Mouse (Mus musculus) midbrain, embryonic 13.5 days (tissue): ENCODE results near the gene Gclc. TPM values are rescaled to one million over a fixed set of nuclear protein-coding genes. Genes with fewer than 3 reads are reported as not detected.
A peak's percentile ranks its signal among the peaks of the same experiment; 100 is the strongest.

Experiments used
- ATAC-seq: fragments of 200-750 bp; cut with Nextera tagmentation; 2 replicates; pipeline ENCODE4 v1.8.0; 2017; ENCODE audit warnings: mild to moderate bottlenecking, moderate TSS enrichment, moderate library complexity
- H3K27ac ChIP-seq: fragments of 300-500 bp; sonication (generic); 2 replicates; pipeline ENCODE4 v1.5.1; 2015; ENCODE audit warnings: inconsistent platforms, mild to moderate bottlenecking, moderate library complexity
- H3K27me3 ChIP-seq: fragments of 300-500 bp; sonication (generic); 2 replicates; pipeline ENCODE4 v1.6.1; 2015; ENCODE audit warnings: mild to moderate bottlenecking, inconsistent platforms
- H3K36me3 ChIP-seq: fragments of 300-500 bp; sonication (generic); 2 replicates; pipeline ENCODE4 v1.6.1; 2015; ENCODE audit warnings: mild to moderate bottlenecking, inconsistent platforms
- H3K4me1 ChIP-seq: fragments of 300-500 bp; sonication (generic); replicated peaks from 2 replicates; pipeline ENCODE4 v1.6.1; 2015; ENCODE audit warnings: inconsistent platforms
- H3K4me2 ChIP-seq: fragments of 300-500 bp; sonication (generic); replicated peaks from 2 replicates; pipeline ENCODE4 v1.6.1; 2015; ENCODE audit warnings: moderate library complexity, mild to moderate bottlenecking, inconsistent platforms
- H3K4me3 ChIP-seq: fragments of 300-500 bp; sonication (generic); replicated peaks from 2 replicates; pipeline ENCODE4 v1.5.1; 2015; ENCODE audit warnings: mild to moderate bottlenecking, inconsistent platforms
- H3K9ac ChIP-seq: fragments of 300-500 bp; sonication (generic); replicated peaks from 2 replicates; pipeline ENCODE4 v1.6.1; 2015; ENCODE audit warnings: mild to moderate bottlenecking, inconsistent platforms
- H3K9me3 ChIP-seq: fragments of 300-500 bp; sonication (generic); 2 replicates; pipeline ENCODE4 v1.6.1; 2016; ENCODE audit warnings: mild to moderate bottlenecking, inconsistent platforms
- WGBS: fragments of 180-500 bp; shearing (Covaris S2); methylation state at CpG from one replicate; pipeline ENCODE4 v1.1.7; 2015; 5-methylcytosine and 5-hydroxymethylcytosine counted together
- polyA plus RNA-seq: library from polyadenylated mRNA; unstranded; fragments of >200 nt; fragmentation: Nextera tagmentation; extraction: Ambion mirVana; gene quantifications from 2 replicates; pipeline ENCODE4 v1.2.1, GENCODE M21; 2015

Gclc gene
- polyA plus RNA-seq, 1 experiment from 2014 or later: 16.8 TPM

DNA sequence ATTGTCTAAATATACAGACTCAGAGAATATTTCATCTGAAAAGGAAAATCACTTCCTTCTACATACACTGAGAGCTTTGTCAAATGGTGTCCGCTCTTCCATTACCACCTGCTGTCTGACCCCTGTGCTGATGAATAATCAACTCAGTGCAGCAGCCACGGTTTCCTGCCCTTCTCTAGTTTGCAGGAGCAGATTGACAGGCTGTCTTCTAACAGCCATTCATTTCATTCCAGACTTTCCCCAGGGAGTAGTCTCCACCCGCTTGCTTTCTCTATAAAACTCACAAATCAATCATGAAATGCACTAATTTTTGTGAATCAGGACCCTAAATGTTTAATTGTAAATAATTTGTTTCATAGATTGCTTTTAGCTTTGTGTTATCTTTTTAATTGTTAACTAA lies 39.5 kb downstream of the Gclc start:
- WGBS: 31% methylated on average over 3 of the region's 3 CpGs
- Histone ChIP-seq H3K9me3 (no peaks in the 10 kb centered on the region), H3K27ac (no peak overlapping the region), H3K9ac (no peak overlapping the region), H3K4me3 (no peak overlapping the region), H3K4me2 (no peak overlapping the region), H3K36me3 (peaks cover 38% of the 10 kb centered on the region), H3K4me1 (peaks cover 5% of the 10 kb centered on the region; the same call in 1 of the 2 replicates), H3K27me3 (no peaks in the 10 kb centered on the region)
- no peak for ATAC-seq

DNA sequence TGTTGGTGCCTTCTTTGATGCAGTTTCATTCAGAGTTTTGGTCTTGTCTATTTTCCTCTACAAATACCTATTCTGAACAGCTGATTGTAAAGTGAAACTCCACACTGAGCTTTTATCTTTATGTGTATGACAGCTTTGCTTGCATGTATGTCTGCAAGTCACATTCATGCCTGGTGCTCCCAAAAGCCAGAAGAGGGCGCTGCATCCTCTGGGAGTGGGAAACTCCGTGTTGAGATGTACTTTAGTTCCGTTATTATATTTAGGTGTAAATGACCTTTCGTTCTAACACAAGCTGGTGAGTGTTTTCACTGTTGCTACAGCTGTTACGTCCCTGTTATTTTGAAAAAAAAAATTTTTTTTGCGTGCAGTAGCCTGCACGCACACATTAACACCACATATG lies 48.1 kb downstream of the Gclc start:
- no peaks in the 10 kb centered on the region for H3K36me3 ChIP-seq
- H3K9ac ChIP-seq: no peak overlapping the region
- ATAC-seq: no peak
- no peaks in the 10 kb centered on the region for H3K27me3 ChIP-seq
- WGBS: 56% methylated on average over 7 of the region's 7 CpGs
- no peak overlapping the region for H3K4me3 ChIP-seq
- H3K4me2 ChIP-seq: no peak overlapping the region
- no peak overlapping the region for H3K27ac ChIP-seq
- peaks cover 5% of the 10 kb centered on the region; the same call in 1 of the 2 replicates for H3K4me1 ChIP-seq
- no peaks in the 10 kb centered on the region for H3K9me3 ChIP-seq

DNA sequence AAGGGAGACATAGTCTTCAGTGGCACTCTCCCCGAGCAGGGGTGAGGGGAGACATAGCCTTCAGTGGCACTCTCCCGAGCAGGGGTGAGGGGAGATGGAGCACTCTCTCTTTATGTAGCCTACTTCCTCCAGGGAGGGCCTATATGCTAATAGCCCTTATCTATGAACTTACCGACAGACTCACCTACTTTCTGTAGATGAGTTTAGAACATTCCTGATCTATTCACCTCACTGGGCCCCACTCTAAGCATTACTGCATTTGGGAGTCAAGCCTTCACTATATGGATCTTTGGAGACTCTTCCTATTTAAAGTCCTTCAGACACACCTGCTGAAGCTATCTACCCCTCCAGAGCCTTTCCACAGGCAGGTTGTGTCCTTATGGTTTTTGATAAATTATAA lies 52.1 kb downstream of the Gclc start:
- Histone ChIP-seq H3K4me1 (peaks cover 5% of the 10 kb centered on the region; the same call in 1 of the 2 replicates), H3K27me3 (no peaks in the 10 kb centered on the region), H3K27ac (no peak overlapping the region), H3K4me3 (no peak overlapping the region), H3K9ac (peak overlapping the region; percentile 51; the same call in 1 of the 2 replicates), H3K36me3 (no peaks in the 10 kb centered on the region), H3K9me3 (no peaks in the 10 kb centered on the region), H3K4me2 (peak overlapping the region; percentile 47)
- 38% methylated on average over 3 of the region's 3 CpGs for WGBS
- ATAC-seq: peak; percentile 62

DNA sequence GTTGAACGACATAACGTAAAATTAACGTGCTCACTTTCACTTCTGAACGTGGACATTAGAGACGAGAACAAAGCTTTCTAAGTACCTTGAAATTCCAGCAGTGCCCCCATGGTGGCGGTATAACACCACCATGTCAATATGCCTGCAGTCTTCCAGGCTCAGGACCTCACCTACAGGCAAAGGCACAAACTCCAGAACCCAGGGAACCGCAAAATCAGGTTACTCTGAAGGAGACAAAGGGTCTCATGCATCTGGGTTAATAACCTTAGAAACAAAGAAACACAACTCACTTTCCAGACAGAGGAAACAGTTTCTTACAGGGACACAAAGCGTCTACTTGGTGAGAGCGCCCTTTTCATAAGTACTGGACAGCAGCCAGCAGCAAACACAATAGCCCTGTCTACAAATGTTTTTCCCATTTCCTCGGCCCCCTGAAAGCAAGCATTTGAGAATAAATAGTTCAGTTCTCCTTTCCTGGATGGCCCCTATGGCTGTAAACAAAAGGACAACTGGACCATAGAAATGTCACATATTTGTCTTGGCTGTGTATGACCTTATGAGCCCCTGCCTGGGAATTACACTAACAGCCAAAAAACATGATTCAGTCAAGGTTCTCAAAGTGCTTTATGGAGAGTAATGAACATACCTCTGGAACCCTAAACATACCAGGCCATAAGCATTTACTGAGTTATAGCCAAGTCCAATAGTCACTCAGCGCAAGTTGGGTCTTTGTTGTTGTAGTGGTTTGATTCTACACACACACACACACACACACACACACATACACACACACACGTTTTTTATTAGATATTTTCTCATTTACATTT lies 52.7 kb downstream of the Gclc start:
- H3K4me3 ChIP-seq: no peak overlapping the region
- no peak overlapping the region for H3K27ac ChIP-seq
- H3K27me3 ChIP-seq: no peaks in the 10 kb centered on the region
- H3K9me3 ChIP-seq: no peaks in the 10 kb centered on the region
- peak overlapping the region; percentile 47 for H3K4me2 ChIP-seq
- WGBS: 18% methylated on average over 12 of the region's 12 CpGs
- peak; percentile 94 for ATAC-seq
- no peaks in the 10 kb centered on the region for H3K36me3 ChIP-seq
- H3K9ac ChIP-seq: peak overlapping the region; percentile 51; the same call in 1 of the 2 replicates
- H3K4me1 ChIP-seq: peaks cover 5% of the 10 kb centered on the region; the same call in 1 of the 2 replicates

DNA sequence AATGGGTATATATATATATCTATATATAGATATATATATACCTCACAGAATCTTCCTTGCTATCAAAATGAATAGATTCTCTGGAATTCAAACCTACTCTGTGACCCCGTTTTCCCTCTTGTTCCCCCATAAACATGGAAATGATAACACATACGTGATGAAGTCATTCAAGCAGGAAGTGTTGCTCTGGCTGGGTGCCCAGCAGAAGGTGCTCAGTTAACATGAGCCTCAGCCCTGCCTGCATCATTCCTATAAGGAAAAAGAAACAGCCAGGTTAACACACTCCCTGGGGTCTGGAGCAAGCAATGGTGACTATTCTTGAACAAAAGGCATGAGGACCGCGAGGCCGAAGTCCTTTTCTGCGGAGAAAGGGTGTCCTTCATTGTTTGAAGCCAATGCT lies 54.1 kb downstream of the Gclc start:
- H3K4me2 ChIP-seq: no peak overlapping the region
- H3K27ac ChIP-seq: no peak overlapping the region
- no peaks in the 10 kb centered on the region for H3K27me3 ChIP-seq
- 88% methylated on average over 6 of the region's 6 CpGs for WGBS
- peaks cover 5% of the 10 kb centered on the region; the same call in 1 of the 2 replicates for H3K4me1 ChIP-seq
- no peaks in the 10 kb centered on the region for H3K36me3 ChIP-seq
- no peak overlapping the region for H3K4me3 ChIP-seq
- H3K9ac ChIP-seq: no peak overlapping the region
- no peaks in the 10 kb centered on the region for H3K9me3 ChIP-seq
- no peak for ATAC-seq

DNA sequence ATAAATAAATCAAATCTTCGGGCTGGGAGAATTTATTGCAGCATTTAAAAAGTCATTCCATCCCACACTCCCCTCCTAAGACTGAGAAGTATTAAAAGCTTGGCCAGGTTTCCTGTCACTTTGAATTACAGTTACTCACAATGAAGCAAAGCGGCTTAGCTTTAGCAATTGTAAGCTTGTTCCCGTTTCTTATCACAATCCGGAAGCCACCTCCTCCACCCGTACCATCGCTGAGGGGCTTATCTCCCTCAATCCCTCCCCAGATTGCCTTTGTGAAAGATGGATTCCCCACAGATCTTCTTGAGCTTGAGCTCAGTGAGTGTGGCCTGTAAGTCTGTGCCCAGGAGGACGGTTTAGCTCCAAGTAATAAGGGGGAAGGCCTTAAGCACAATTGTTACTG lies 64.5 kb downstream of the Gclc start:
- H3K27ac ChIP-seq: no peak overlapping the region
- H3K9ac ChIP-seq: no peak overlapping the region
- H3K27me3 ChIP-seq: no peaks in the 10 kb centered on the region
- ATAC-seq: 0 out of 2 replicates have a peak, but pooled peaks have one; percentile 45
- no peak overlapping the region for H3K4me3 ChIP-seq
- H3K9me3 ChIP-seq: no peaks in the 10 kb centered on the region
- H3K36me3 ChIP-seq: no peaks in the 10 kb centered on the region
- H3K4me1 ChIP-seq: no peaks in the 10 kb centered on the region
- 63% methylated on average over 7 of the region's 7 CpGs for WGBS
- H3K4me2 ChIP-seq: no peak overlapping the region

DNA sequence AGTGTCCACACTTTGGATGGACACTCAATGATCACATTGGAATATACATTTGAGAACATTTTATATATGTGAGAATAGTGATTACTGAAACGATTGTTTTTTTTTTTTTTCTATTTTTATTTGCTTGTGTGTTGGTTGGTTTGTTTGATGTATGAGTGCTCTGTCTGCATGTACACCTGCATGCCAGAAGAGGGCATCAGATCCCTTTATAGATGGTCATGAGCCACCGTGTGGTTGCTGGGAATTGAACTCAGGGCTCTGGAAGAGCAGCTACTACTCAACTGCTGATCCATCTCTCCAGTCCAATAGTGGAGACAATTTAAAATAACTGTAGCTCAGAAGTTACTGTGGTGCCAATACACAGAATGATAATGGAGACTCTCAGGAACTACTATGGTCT lies 65.0 kb downstream of the Gclc start:
- no peak for ATAC-seq
- no peak overlapping the region for H3K4me3 ChIP-seq
- no peaks in the 10 kb centered on the region for H3K9me3 ChIP-seq

DNA sequence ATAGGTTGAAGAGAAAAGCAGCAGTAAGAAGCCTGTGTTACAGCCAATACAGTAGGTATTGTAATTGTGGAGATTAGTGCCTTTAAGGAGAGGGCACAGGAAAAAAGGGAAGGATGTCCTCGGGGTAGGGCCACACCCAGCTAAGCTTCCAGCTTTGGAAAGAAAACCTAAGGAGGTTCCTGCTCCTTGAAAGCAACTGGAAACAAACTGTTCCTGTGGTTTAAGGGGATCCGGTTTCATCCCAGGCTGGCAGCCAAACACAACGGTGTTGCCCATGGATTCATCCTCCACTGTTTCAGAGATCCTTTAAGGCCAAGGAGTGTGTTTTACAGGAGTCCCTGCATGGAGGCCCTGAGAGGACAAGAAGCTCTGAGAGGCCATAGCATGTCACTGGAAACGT lies 66.5 kb downstream of the Gclc start:
- no peak overlapping the region for H3K27ac ChIP-seq
- H3K27me3 ChIP-seq: no peaks in the 10 kb centered on the region
- H3K4me1 ChIP-seq: peaks cover 3% of the 10 kb centered on the region; the same call in 1 of the 2 replicates
- H3K9me3 ChIP-seq: no peaks in the 10 kb centered on the region
- H3K4me3 ChIP-seq: no peak overlapping the region
- H3K36me3 ChIP-seq: no peaks in the 10 kb centered on the region
- no peak overlapping the region for H3K9ac ChIP-seq
- ATAC-seq: no peak
- no peak overlapping the region for H3K4me2 ChIP-seq
- 76% methylated on average over 4 of the region's 4 CpGs for WGBS

More for the DNA sequence above, 65.0 kb downstream of the Gclc start:
- Histone ChIP-seq H3K27me3 (no peaks in the 10 kb centered on the region), H3K4me1 (no peaks in the 10 kb centered on the region), H3K4me2 (no peak overlapping the region), H3K27ac (no peak overlapping the region), H3K36me3 (no peaks in the 10 kb centered on the region), H3K9ac (no peak overlapping the region)
- WGBS: 75% methylated on average over 2 of the region's 2 CpGs

DNA sequence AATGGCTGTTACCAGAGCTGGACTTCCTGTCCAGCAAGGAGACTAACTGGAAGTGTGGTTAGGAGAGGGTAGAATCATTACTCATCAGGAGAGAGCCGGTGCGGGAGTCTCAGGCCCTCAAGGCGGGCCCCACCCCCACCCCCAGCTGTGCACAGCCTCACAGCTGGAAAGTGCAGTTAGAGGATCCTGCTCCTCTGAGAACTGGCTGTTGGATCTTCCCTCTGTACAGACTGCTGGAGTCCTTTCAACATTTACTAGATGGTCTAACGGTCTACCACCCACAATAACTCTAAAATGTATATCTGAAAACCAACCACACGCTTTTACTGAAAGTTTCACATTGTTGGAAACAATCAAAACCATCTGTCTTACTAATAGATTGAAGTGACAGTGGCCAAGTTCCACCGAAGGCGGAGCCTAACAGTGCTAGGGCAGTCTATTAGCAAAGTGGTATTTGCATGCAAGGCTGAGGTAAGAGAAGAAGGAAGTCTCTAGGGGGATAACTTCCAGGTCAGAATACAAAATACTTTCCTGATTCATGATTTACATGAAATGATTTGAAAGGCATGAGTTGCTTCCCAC lies 71.1 kb downstream of the Gclc start:
- Histone ChIP-seq H3K4me2 (no peak overlapping the region), H3K36me3 (no peaks in the 10 kb centered on the region), H3K9ac (no peak overlapping the region), H3K4me1 (peaks cover 3% of the 10 kb centered on the region; the same call in 1 of the 2 replicates), H3K27me3 (no peaks in the 10 kb centered on the region), H3K27ac (no peak overlapping the region), H3K4me3 (no peak overlapping the region), H3K9me3 (no peaks in the 10 kb centered on the region)
- ATAC-seq: no peak
- WGBS: 22% methylated on average over 7 of the region's 7 CpGs

DNA sequence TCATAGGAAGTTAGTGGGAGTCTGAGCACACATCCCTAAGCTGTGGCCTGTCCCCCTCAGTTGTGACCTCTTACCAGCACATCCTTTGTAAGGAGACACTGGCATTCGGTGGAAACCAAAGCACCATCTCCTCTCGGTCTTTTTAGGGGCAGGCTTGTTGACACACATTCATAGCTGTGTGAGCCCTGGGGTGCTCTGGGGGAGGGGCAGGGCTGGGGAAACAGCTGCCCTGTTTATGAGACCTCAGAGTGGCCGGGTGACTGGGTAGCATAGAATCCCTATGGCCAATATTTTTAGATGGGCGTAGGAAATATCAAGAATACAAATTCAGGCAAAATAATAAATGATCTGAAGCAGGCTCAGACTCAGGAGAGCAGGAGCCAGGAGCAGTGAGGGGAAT lies 71.9 kb downstream of the Gclc start:
- 43% methylated on average over 4 of the region's 4 CpGs for WGBS
- Histone ChIP-seq H3K9ac (no peak overlapping the region), H3K4me3 (no peak overlapping the region), H3K4me1 (peaks cover 3% of the 10 kb centered on the region; the same call in 1 of the 2 replicates), H3K9me3 (no peaks in the 10 kb centered on the region), H3K36me3 (no peaks in the 10 kb centered on the region), H3K4me2 (no peak overlapping the region), H3K27me3 (no peaks in the 10 kb centered on the region), H3K27ac (no peak overlapping the region)
- no peak for ATAC-seq

DNA sequence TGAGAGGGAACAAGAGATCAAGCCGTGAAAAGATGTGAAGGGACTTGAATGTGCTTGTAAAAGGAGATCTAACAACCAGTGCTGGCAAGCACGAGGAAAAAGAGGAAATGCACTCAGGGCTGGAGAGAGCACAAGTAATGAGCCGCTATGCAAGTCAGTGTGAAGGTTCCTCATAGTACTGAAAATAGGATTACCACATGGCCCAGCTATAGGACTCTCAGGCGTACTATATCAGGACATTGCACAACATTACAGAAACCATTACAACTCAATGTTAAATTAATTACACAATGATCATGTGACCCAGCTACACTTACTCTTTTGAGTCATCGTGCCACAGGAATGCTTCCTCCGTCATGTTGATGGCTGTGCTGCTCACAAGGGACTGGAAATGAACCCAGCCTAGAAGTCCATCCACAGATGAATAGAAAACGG lies 74.2 kb downstream of the Gclc start:
- WGBS: 79% methylated on average over 7 of the region's 7 CpGs
- no peaks in the 10 kb centered on the region for H3K9me3 ChIP-seq
- H3K4me2 ChIP-seq: no peak overlapping the region
- H3K9ac ChIP-seq: no peak overlapping the region
- H3K27ac ChIP-seq: no peak overlapping the region
- H3K4me3 ChIP-seq: no peak overlapping the region
- no peaks in the 10 kb centered on the region for H3K27me3 ChIP-seq
- ATAC-seq: no peak
- H3K36me3 ChIP-seq: no peaks in the 10 kb centered on the region
- H3K4me1 ChIP-seq: peaks cover 3% of the 10 kb centered on the region; the same call in 1 of the 2 replicates

DNA sequence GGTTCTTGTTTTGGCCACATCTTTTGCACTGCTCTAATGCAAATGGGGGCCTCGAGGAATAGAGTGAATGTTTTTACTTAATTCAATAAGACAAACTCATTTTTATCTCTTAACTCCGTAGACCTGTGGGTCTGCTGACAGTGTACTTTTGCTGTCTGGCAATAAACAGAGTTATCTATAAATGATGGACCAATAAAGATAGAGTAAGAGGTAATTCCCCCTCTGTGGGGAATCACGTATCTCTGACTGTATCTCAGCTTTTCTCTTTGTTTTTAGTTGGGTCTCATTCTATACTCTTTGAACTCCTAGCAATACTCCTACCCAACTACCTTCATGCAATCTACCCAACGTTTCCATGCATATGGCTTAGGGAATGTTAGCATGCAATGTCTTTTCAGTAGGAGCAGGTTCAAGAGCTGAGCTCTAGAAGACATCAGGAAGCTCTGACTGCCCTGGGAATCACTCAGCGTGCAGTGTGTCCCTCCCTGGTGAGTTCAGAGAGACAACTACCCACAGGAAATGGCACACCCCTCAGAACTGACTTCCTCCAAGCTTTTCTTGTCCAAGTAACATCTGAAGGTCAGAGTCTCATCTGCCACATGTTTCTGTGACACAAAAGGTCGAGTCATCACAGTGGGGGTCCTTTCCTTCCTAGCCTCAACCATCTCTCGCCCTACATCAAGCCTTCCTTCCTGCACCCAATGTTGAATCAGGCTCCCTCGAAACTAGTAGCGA lies 80.1 kb downstream of the Gclc start:
- no peak for ATAC-seq
- H3K4me3 ChIP-seq: no peak overlapping the region
- WGBS: 79% methylated on average over 9 of the region's 9 CpGs
- H3K4me2 ChIP-seq: no peak overlapping the region
- H3K27me3 ChIP-seq: no peaks in the 10 kb centered on the region
- H3K36me3 ChIP-seq: no peaks in the 10 kb centered on the region
- H3K9me3 ChIP-seq: no peaks in the 10 kb centered on the region
- H3K4me1 ChIP-seq: no peaks in the 10 kb centered on the region
- H3K27ac ChIP-seq: no peak overlapping the region
- no peak overlapping the region for H3K9ac ChIP-seq
